Mouse (Mus musculus) myocyte (in vitro differentiated cells): ENCODE measurements around the gene Map4. TPM values are rescaled to one million over a fixed set of nuclear protein-coding genes. Genes with fewer than 3 reads are reported as not detected.

Experiments
- H3K27me3 ChIP-seq: one replicate; pipeline ENCODE4 v1.6.1; 2011; ENCODE audit not compliant: control insufficient read depth, insufficient read depth, insufficient read length
- H3K36me3 ChIP-seq: one replicate; pipeline ENCODE4 v1.6.1; 2011; ENCODE audit not compliant: control insufficient read depth, insufficient read depth
- H3K4me2 ChIP-seq: one replicate; pipeline ENCODE4 v1.6.1; 2011; ENCODE audit warnings: low read depth, control low read depth
- H3K4me3 ChIP-seq: one replicate; pipeline ENCODE4 v1.5.1; 2011; ENCODE audit warnings: mild to moderate bottlenecking, control low read depth, moderate library complexity
- H3K79me2 ChIP-seq: one replicate; pipeline ENCODE4 v1.6.1; 2011; ENCODE audit not compliant: control insufficient read depth, insufficient read depth
- H3ac ChIP-seq: one replicate; pipeline ENCODE4 v1.6.1; 2011; ENCODE audit not compliant: control insufficient read depth, insufficient read length
- CEBPB ChIP-seq: IDR thresholded peaks from 2 replicates; pipeline ENCODE4 v1.6.1; 2011; ENCODE audit warnings: mild to moderate bottlenecking, moderate library complexity; ENCODE audit not compliant: poor library complexity, insufficient read depth, severe bottlenecking
- E2F4 ChIP-seq: IDR thresholded peaks from one replicate; pipeline ENCODE4 v1.6.1; 2011; ENCODE audit warnings: mild to moderate bottlenecking, control low read depth, moderate library complexity; ENCODE audit not compliant: insufficient read depth
- MAX ChIP-seq: IDR thresholded peaks from one replicate; pipeline ENCODE4 v1.6.1; 2011; ENCODE audit warnings: low read depth, mild to moderate bottlenecking, control low read depth
- MYOD1 ChIP-seq, 3 experiments: IDR thresholded peaks; one replicate each; pipeline ENCODE4 v1.6.1; 2011; ENCODE audit warnings: control low read depth in 2 of 3, low read depth in 2 of 3, mild to moderate bottlenecking in 2 of 3, moderate library complexity in 1 of 3; ENCODE audit not compliant: insufficient read length in 2 of 3, control insufficient read depth in 1 of 3
- MYOG ChIP-seq, 3 experiments: IDR thresholded peaks; one replicate each; pipeline ENCODE4 v1.6.1; 2011; ENCODE audit warnings: control low read depth in 2 of 3, low read depth in 2 of 3, mild to moderate bottlenecking in 2 of 3; ENCODE audit not compliant: insufficient read length in 2 of 3, control insufficient read depth in 1 of 3, insufficient read depth in 1 of 3
- POLR2A ChIP-seq: IDR thresholded peaks from one replicate; pipeline ENCODE4 v1.6.1; 2011; ENCODE audit warnings: low read depth, mild to moderate bottlenecking, control low read depth, moderate library complexity; ENCODE audit not compliant: insufficient read length
- POLR2AphosphoS2 ChIP-seq: IDR thresholded peaks from one replicate; pipeline ENCODE4 v1.6.1; 2011; ENCODE audit warnings: low read depth, control low read depth; ENCODE audit not compliant: insufficient read length
- REST ChIP-seq: IDR thresholded peaks from one replicate; pipeline ENCODE4 v1.6.1; 2011; ENCODE audit warnings: mild to moderate bottlenecking, control low read depth, moderate library complexity; ENCODE audit not compliant: insufficient read depth, insufficient read length
- SRF ChIP-seq: IDR thresholded peaks from one replicate; pipeline ENCODE4 v1.6.1; 2011; ENCODE audit warnings: low read depth; ENCODE audit not compliant: control insufficient read depth, insufficient read length
- TCF12 ChIP-seq: IDR thresholded peaks from one replicate; pipeline ENCODE4 v1.6.1; 2011; ENCODE audit warnings: mild to moderate bottlenecking, control low read depth; ENCODE audit not compliant: poor library complexity, insufficient read depth, severe bottlenecking
- TCF3 ChIP-seq: IDR thresholded peaks from one replicate; pipeline ENCODE4 v1.6.1; 2011; ENCODE audit warnings: low read depth, control low read depth; ENCODE audit not compliant: insufficient read length
- USF1 ChIP-seq: IDR thresholded peaks from one replicate; pipeline ENCODE4 v1.6.1; 2011; ENCODE audit warnings: low read depth, mild to moderate bottlenecking, control low read depth, moderate library complexity
- polyA plus RNA-seq: library from polyadenylated mRNA; unstranded; fragments of >200 nt; fragmentation: generic; extraction: Trizol; gene quantifications from one replicate; pipeline ENCODE4 v1.2.1, GENCODE M21; 2012; ENCODE audit warnings: missing spikeins

Gene Map4
- polyA plus RNA-seq, 1 experiment, result 246 TPM

DNA sequence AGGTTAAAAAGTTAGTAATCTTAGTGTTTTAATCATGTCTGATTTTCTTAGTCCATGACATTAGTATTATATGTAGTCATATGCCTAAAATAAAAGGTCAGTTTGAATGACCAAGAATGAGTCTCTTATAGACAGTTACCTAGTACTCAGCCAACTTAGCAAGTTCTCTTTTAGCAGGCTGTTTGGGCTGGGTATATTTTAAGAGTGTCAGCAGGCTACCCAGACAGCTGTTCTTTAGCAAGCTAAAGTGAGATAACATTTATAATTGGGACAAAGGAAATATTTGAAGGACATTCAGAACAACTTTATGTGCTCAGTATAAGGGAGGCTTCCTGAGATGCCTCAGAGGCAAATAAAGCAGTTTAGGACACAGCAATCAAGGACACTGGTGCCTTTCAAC is 17.3 kb downstream of the Map4 start:
- Histone ChIP-seq H3K79me2 (peaks cover 100% of the 10 kb centered on the region), H3ac (no peak overlapping the region), H3K4me2 (peak overlapping the region; percentile 35), H3K4me3 (no peak overlapping the region), H3K27me3 (no peaks in the 10 kb centered on the region), H3K36me3 (peaks cover 7% of the 10 kb centered on the region)
- no peak for TF ChIP-seq MAX
- TF ChIP-seq MYOG (IDR thresholded peaks at IDR 0.05; ENCODE audit: control insufficient read depth in 1 of 3, insufficient read depth in 1 of 3, insufficient read length in 2 of 3, low read depth in 2 of 3), result peak in 1 of 3 experiments; percentile 83

GRCm38 (mm10) chr9:109949801-109950200 is 18.5 kb downstream of the Map4 start:
- peaks cover 100% of the 10 kb centered on the region for H3K79me2 ChIP-seq
- H3K4me2 ChIP-seq, result no peak overlapping the region
- H3ac ChIP-seq, result no peak overlapping the region
- no peak for TF ChIP-seq CEBPB
- TF ChIP-seq E2F4, result no peak
- TF ChIP-seq MYOG (IDR thresholded peaks at IDR 0.05; ENCODE audit: control insufficient read depth in 1 of 3, insufficient read depth in 1 of 3, insufficient read length in 2 of 3, low read depth in 2 of 3), result no peak
- TF ChIP-seq USF1, result no peak
- TF ChIP-seq TCF12, result no peak
- no peak for TF ChIP-seq MAX
- no peak for TF ChIP-seq MYOD1 (IDR thresholded peaks at IDR 0.05; ENCODE audit: control insufficient read depth in 1 of 3, insufficient read length in 2 of 3, low read depth in 2 of 3)
- TF ChIP-seq POLR2AphosphoS2, result no peak
- TF ChIP-seq TCF3, result no peak
- no peak for TF ChIP-seq POLR2A
- no peak for TF ChIP-seq SRF
- no peak for TF ChIP-seq REST
- H3K27me3 ChIP-seq, result no peaks in the 10 kb centered on the region
- H3K36me3 ChIP-seq, result peaks cover 7% of the 10 kb centered on the region
- H3K4me3 ChIP-seq, result no peak overlapping the region

- TF ChIP-seq E2F4 (no peak), POLR2AphosphoS2 (no peak), MYOD1 (IDR thresholded peaks at IDR 0.05; ENCODE audit: control insufficient read depth in 1 of 3, insufficient read length in 2 of 3, low read depth in 2 of 3) (no peak), MAX (no peak), CEBPB (no peak), POLR2A (no peak), USF1 (no peak), TCF12 (no peak), SRF (no peak), REST (no peak), MYOG (IDR thresholded peaks at IDR 0.05; ENCODE audit: control insufficient read depth in 1 of 3, insufficient read depth in 1 of 3, insufficient read length in 2 of 3, low read depth in 2 of 3) (no peak), TCF3 (no peak)
- Histone ChIP-seq H3K27me3 (no peaks in the 10 kb centered on the region), H3K4me2 (no peak overlapping the region), H3K79me2 (peaks cover 100% of the 10 kb centered on the region), H3K4me3 (no peak overlapping the region), H3K36me3 (peaks cover 7% of the 10 kb centered on the region), H3ac (no peak overlapping the region)
Measured at GRCm38 (mm10) chr9:109953538-109953937, 22.3 kb downstream of the Map4 start.

GRCm38 (mm10) chr9:109954631-109955030 is 23.4 kb downstream of the Map4 start:
- Histone ChIP-seq H3K79me2 (peaks cover 100% of the 10 kb centered on the region), H3ac (no peak overlapping the region), H3K4me3 (no peak overlapping the region), H3K4me2 (no peak overlapping the region), H3K27me3 (no peaks in the 10 kb centered on the region), H3K36me3 (peaks cover 7% of the 10 kb centered on the region)
- TF ChIP-seq MYOG (IDR thresholded peaks at IDR 0.05; ENCODE audit: control insufficient read depth in 1 of 3, insufficient read depth in 1 of 3, insufficient read length in 2 of 3, low read depth in 2 of 3) (no peak), SRF (no peak), POLR2AphosphoS2 (no peak), TCF12 (no peak), POLR2A (no peak), E2F4 (no peak), CEBPB (no peak)

DNA sequence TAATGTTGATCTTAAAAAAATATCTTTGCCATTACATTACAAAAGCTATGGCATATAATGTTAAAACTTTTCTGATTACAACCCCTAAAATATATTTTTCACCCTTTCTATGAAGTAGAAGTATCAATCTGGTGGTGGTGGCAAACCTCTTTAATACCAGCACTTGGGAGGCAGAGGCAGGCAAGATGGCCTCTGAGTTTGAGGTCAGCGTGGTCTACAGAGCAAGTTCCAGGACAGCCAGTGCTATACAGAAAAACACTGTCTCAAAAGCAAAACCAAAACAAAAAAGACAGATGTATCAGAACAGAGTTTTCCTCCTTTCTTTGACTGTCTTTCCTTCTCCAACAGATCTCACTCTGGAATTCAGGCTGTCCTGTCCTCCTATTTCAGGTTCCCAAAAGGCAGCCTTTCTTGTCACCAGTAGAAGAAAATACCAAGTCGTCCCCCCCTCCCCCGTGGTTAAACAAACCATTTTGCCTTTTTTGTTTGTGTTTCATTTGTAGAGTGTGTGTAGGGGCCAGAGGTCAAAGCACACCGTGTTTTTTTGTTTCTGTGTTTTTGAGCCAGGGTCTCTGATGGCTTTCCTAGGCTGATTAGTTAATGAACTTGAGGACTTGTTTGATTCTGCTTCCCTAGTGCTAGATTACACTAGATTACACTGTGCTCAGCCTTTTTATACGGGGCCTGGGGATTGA is 28.3 kb downstream of the Map4 start:
- H3K4me3 ChIP-seq, result no peak overlapping the region

More for the DNA sequence above, 28.3 kb downstream of the Map4 start:
- Histone ChIP-seq H3K36me3 (no peaks in the 10 kb centered on the region), H3K79me2 (peaks cover 99% of the 10 kb centered on the region), H3ac (no peak overlapping the region), H3K4me2 (no peak overlapping the region), H3K27me3 (no peaks in the 10 kb centered on the region)
- no peak for TF ChIP-seq REST
- no peak for TF ChIP-seq SRF
- no peak for TF ChIP-seq USF1
- TF ChIP-seq POLR2A, result no peak
